Mouse (Mus musculus) megakaryocyte, embryonic 14.5 days (primary cell): ENCODE measurements around the gene Bysl. TPM values are rescaled to one million over a fixed set of nuclear protein-coding genes. Genes with fewer than 3 reads are reported as not detected.

Experiments used
- H3K27me3 ChIP-seq: replicated peaks from 2 replicates; pipeline ENCODE3; 2012; ENCODE audit warnings: inconsistent platforms
- H3K36me3 ChIP-seq: replicated peaks from 2 replicates; pipeline ENCODE3; 2012; ENCODE audit warnings: low read length, inconsistent platforms, mixed read lengths
- H3K4me1 ChIP-seq: 2 replicates; pipeline ENCODE4 v1.6.1; 2012; ENCODE audit warnings: inconsistent platforms
- H3K4me3 ChIP-seq: replicated peaks from 2 replicates; pipeline ENCODE3; 2012; ENCODE audit warnings: moderate library complexity, mild to moderate bottlenecking, inconsistent platforms
- H3K9me3 ChIP-seq: 2 replicates; pipeline ENCODE4 v1.6.1; 2012; ENCODE audit warnings: inconsistent platforms
- FLI1 ChIP-seq: IDR thresholded peaks from 2 replicates; pipeline ENCODE4 v1.6.1; 2012; ENCODE audit warnings: low read length, inconsistent platforms, mixed read lengths
- GATA1 ChIP-seq: IDR thresholded peaks from 3 replicates; pipeline ENCODE4 v1.6.1; 2012; ENCODE audit warnings: mixed read lengths, low read length, inconsistent platforms, borderline replicate concordance
- polyA plus RNA-seq: library from polyadenylated mRNA; stranded (reverse); fragments of >175 nt; gene quantifications from 2 replicates; pipeline ENCODE4 v1.2.3, GENCODE M21; 2012; ENCODE audit warnings: low replicate concordance; ENCODE audit not compliant: insufficient read depth

The Bysl gene
- polyA plus RNA-seq, 1 experiment, result 17.7 TPM

DNA sequence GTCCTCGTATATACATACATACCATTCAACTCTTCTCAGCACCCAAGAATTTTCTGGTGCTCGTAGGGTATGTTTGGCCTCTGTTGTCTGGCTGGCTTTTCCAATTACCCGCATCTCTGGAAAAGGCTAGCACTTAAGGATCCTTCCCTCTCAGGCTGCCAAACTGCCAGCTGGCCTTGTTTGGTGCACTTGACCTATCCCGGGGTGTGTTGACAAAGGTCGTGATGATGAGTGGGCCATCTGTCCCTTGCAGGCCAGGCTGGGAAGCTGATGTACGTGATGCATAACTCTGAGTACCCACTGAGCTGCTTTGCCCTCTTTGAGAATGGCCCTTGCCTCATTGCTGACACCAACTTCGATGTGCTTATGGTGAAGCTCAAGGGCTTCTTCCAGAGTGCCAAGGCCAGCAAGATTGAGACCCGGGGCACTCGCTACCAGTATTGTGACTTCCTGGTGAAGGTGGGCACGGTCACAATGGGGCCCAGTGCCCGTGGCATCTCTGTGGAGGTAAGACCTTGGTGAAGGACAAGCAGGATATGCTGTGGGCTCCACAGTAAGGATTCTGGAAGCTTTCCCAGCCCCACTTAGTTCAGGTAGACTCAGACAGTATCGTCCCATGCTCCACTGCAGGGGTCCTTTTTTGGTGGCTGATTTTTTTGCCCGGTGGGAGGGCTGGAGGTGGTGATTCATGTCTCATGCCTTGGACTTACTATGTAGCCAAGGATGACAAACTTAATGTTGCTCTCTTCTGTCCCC lies 7.4 kb upstream of the Bysl start:
- peaks cover 19% of the 10 kb centered on the region for H3K4me1 ChIP-seq
- H3K27me3 ChIP-seq, result no peaks in the 10 kb centered on the region
- peaks cover 91% of the 10 kb centered on the region for H3K36me3 ChIP-seq
- no peaks in the 10 kb centered on the region for H3K9me3 ChIP-seq
- no peak overlapping the region for H3K4me3 ChIP-seq
- TF ChIP-seq GATA1 (no peak), FLI1 (no peak)

DNA sequence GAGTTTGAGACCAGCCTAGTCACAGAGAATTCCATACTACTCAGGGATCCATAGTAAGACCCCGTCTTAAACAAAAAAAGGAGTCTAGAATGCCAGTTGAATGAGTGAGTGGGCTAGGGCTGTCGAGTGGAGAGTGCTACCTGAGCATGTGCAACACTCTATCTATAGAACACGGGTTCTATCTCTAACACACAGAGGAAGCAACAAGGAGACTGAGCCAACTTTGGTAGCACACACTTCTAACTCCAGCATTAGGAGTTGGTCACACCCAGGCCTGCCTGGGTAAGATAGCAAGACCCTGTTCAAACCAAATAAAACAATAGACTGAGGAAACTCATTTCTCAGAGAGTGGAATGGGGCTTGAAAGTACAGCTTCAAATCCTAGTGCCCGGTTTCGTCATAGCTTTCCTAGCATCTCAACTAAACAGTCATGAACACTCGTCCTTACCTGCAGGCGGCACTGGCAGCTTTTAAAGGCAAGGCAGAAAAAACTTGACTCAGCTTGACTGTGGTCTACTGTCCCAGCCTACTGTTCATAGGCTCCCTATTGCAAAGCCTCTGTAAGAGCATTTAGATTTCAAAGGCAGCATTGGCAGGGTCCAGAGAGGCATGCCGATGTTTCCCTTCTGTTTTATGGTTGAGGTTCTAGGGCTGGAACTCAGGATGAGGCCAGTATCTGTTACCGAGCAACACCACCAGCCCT lies 6.5 kb upstream of the Bysl start:
- Histone ChIP-seq H3K36me3 (peaks cover 91% of the 10 kb centered on the region), H3K27me3 (no peaks in the 10 kb centered on the region), H3K4me3 (no peak overlapping the region), H3K4me1 (peaks cover 29% of the 10 kb centered on the region), H3K9me3 (no peaks in the 10 kb centered on the region)
- TF ChIP-seq FLI1, result no peak
- TF ChIP-seq GATA1, result no peak

DNA sequence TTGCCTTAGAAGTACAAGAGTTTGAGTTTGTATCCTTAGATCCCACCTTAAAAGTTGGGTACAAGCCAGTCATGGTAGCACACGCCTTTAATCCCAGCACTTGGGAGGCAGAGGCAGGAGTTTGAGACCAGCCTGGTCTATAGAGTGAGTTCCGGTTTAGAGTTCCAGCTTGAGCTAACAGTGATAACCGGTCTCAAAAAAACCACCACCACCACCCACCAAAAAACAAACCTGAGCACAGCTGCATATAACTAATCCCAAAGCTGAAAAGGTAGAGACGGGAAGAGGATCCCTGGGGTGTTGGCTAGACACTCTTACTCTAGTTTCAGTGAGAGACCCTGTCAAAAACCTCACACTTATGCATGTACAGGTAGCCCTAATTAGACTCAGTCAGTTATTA lies 5.4 kb upstream of the Bysl start:
- peaks cover 38% of the 10 kb centered on the region for H3K4me1 ChIP-seq
- no peak overlapping the region for H3K4me3 ChIP-seq
- H3K27me3 ChIP-seq, result no peaks in the 10 kb centered on the region
- H3K9me3 ChIP-seq, result no peaks in the 10 kb centered on the region
- H3K36me3 ChIP-seq, result peaks cover 84% of the 10 kb centered on the region
- TF ChIP-seq FLI1 (no peak), GATA1 (no peak)

DNA sequence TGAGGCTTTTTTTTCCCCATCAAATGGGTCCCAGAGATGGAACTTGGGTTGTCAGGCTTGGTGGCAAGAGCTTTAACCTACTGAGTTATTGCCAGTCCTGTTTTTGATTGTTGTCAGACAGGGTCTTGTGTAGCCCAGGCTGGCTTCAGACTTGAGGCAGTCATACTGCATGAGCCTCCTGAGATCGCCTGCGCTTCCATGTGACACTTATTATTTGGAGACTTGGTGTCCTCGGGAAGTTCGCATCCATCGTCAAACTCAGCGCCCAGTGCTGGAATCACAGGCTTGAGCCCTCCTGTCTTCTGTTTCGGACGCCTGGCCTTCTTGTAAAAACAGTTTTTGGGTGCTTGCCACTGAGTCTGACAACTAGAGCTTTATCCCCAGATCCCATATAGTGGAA lies 4.8 kb upstream of the Bysl start:
- H3K4me1 ChIP-seq, result peaks cover 38% of the 10 kb centered on the region
- H3K9me3 ChIP-seq, result no peaks in the 10 kb centered on the region
- peaks cover 79% of the 10 kb centered on the region for H3K36me3 ChIP-seq
- no peak for TF ChIP-seq GATA1
- no peak for TF ChIP-seq FLI1
- H3K27me3 ChIP-seq, result no peaks in the 10 kb centered on the region
- H3K4me3 ChIP-seq, result no peak overlapping the region

DNA sequence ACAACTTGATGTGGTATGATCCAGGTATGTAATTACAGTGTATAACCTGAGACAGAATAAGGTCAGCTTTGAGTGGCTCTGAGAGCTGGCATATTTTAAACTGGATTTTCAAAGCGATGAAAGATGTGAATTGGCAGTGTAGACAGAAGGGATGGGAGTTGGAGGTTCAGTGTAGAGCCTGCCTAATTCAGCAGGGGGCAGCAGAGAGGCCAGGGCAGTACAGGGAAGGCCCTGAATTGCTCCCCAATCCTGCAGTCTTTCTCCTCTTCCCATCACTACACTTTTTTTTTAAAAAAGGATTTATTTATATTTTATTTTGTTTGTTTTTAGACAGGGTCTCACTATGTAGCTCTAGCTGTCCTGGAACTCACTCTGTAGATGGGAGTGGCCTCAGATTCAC lies 2.7 kb upstream of the Bysl start:
- TF ChIP-seq GATA1 (no peak), FLI1 (no peak)
- peaks cover 61% of the 10 kb centered on the region for H3K36me3 ChIP-seq
- H3K9me3 ChIP-seq, result no peaks in the 10 kb centered on the region
- no peaks in the 10 kb centered on the region for H3K27me3 ChIP-seq
- H3K4me1 ChIP-seq, result peaks cover 55% of the 10 kb centered on the region
- no peak overlapping the region for H3K4me3 ChIP-seq

DNA sequence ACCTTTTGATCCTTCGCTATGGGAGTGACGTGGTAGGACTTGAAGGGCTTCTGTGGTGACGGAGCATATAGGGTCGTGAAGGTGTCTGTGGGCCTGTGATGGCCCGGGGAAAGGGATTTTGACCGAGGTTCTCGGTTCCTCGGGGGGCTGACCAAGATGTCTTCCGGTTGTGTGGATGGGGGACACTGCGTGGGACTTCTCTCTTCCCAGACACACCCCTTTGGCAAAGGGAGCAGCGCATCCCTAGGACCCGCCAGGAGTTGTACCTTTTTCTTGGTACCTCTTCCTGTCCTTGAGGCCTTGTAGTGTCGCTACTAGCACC lies 330 bp upstream of the Bysl start:
- no peak for TF ChIP-seq GATA1
- TF ChIP-seq FLI1, result no peak
- Histone ChIP-seq H3K4me1 (peaks cover 75% of the 10 kb centered on the region), H3K36me3 (peaks cover 64% of the 10 kb centered on the region), H3K4me3 (peak overlapping the region; percentile 97), H3K27me3 (no peaks in the 10 kb centered on the region), H3K9me3 (no peaks in the 10 kb centered on the region)

DNA sequence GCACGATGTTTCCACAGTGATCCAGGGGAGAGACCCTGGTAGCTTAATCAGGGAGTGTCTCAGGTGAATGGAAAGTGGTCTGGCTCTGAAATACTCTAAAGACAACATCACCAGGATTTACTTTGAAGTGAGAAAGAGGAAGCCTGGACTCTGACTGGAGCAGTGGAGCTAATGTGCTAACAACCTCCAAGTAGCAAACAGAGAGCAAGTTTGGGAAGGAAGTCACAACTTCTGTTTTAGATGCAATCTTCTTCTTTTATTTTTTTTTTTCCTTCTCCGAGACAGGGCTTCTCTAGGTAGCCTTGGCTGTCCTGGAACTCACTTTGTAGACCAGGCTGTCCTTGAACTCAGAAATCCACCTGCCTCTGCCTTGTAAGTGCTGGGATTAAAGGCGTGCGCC lies 2.1 kb downstream of the Bysl start:
- no peak for TF ChIP-seq GATA1
- no peak for TF ChIP-seq FLI1
- peaks cover 71% of the 10 kb centered on the region for H3K4me1 ChIP-seq
- no peaks in the 10 kb centered on the region for H3K27me3 ChIP-seq
- H3K9me3 ChIP-seq, result no peaks in the 10 kb centered on the region
- no peak overlapping the region for H3K4me3 ChIP-seq
- peaks cover 65% of the 10 kb centered on the region for H3K36me3 ChIP-seq

DNA sequence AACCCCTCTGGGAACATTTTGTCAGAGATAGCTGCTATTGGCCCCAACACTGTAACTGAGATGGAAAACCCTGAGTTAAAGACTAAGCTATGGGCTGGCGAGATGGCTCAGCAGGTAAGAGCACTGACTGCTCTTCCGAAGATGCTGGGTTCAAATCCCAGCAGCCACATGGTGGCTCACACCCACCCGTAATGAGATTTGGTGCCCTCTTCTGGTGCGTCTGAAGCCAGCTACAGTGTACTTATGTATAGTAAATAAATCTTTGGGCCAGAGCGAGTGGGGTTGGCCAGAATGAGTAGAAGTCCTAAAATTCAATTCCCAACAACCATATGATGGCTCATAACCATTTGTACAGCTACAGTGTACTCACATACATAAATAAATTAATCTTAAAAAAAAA lies 5.1 kb downstream of the Bysl start:
- no peaks in the 10 kb centered on the region for H3K9me3 ChIP-seq
- H3K4me3 ChIP-seq, result no peak overlapping the region
- H3K27me3 ChIP-seq, result no peaks in the 10 kb centered on the region
- peaks cover 73% of the 10 kb centered on the region for H3K36me3 ChIP-seq
- TF ChIP-seq FLI1 (no peak), GATA1 (no peak)
- H3K4me1 ChIP-seq, result peaks cover 63% of the 10 kb centered on the region

DNA sequence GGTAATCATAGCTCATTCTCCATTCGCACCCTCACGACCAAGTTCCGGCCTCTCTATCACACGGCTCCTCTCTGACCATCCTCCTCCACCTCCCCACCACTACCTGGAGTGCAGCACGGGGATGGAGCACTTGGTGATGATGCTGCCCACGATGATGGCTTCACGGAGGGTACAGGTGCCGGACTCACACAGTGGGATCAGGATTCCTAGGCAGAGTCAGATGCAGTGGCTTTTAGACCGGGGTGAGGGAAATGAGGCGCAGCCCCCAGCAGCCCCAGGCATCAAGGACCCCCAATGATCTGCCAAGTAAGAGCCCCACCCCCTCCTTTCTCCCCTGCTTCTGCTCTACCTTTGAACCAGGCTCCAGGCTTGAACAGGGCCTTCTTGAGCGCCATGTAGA lies 9.0 kb downstream of the Bysl start:
- TF ChIP-seq FLI1, result no peak
- no peak for TF ChIP-seq GATA1
- Histone ChIP-seq H3K36me3 (peaks cover 93% of the 10 kb centered on the region), H3K27me3 (no peaks in the 10 kb centered on the region), H3K9me3 (no peaks in the 10 kb centered on the region), H3K4me3 (no peak overlapping the region), H3K4me1 (peaks cover 67% of the 10 kb centered on the region)

DNA sequence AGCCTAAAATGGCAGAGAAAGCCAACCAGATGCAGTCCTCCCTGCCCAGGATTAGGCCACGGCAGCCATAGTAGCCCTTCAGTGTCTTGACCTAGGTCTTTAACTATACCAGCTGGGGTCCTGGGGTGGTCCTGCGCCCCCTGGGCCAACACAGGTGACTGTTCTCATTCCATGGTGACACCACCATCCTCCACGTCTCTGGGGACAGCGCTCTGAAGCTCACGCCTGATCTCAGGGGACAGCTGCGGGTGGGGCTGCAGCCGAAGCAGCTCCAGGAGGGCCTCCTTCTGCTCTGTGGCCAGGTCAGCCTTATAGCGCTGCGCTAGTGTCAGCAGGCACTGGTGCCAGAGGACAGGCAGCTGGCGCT lies 9.9 kb downstream of the Bysl start:
- no peaks in the 10 kb centered on the region for H3K9me3 ChIP-seq
- H3K4me3 ChIP-seq, result no peak overlapping the region
- H3K4me1 ChIP-seq, result peaks cover 69% of the 10 kb centered on the region
- no peaks in the 10 kb centered on the region for H3K27me3 ChIP-seq
- TF ChIP-seq GATA1 (no peak), FLI1 (no peak)
- peaks cover 93% of the 10 kb centered on the region for H3K36me3 ChIP-seq

DNA sequence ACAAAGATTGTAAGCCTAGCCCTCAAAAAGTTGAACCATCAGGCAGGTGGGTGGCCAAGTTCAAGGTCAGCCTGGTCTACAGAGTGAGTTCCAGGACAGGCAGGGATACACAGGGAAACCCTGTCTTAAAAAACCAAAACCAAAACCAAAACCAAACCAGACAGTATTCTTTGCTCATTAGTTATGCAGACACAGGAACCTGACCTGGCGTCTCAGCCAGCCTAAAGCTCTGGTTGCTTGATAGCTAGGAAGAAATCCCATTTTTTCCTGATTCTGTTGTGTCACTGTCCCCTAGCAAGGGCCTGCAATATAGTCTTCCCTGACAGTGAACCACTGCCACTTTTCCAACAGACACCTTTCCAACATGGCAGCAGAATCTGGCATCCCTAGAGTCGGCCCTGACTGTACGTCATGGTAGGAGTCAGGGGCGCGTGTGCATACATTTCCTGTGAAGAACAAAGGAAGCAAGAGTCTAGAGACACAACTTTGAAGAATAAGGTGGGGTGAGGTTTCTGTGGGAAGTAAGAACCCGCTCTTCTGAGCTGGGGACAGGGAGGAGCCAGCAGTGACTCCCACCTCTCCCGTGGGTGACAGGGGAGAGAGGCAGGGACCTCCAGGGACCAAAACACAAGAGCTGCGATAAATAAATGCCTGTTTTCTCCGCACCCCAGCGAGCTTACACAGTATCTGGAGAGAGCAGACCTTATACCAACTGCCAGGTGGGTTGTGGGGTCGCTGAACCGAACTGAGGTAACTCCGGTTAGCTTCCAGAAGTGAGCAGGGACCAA lies 10.5 kb downstream of the Bysl start:
- H3K27me3 ChIP-seq, result no peaks in the 10 kb centered on the region
- peaks cover 73% of the 10 kb centered on the region for H3K4me1 ChIP-seq
- peaks cover 93% of the 10 kb centered on the region for H3K36me3 ChIP-seq
- no peak for TF ChIP-seq FLI1
- TF ChIP-seq GATA1, result no peak
- no peaks in the 10 kb centered on the region for H3K9me3 ChIP-seq
- no peak overlapping the region for H3K4me3 ChIP-seq
